In genomic region chr14:20635546-20635945, GRCm38 (mm10) we compare ENCODE assay signal across 28 mouse cellular contexts. TPM values are rescaled to one million over a fixed set of nuclear protein-coding genes. Genes with fewer than 3 reads are reported as not detected.
A peak's percentile ranks its signal among the peaks of the same experiment; 100 is the strongest.
DNase-seq lines count a peak whose midpoint lies in the region; ATAC-seq and TF ChIP-seq lines count a peak whose summit lies in the region.
"Had no signal": no experiment of that assay in that cellular context is flagged by ENCODE, and none has a peak within 500 bp of the region (broad histone marks: within the 10 kb centered on the region; RNA-seq: fewer than 3 reads in every experiment).

No protein-coding gene starts in this region.

- H3K27ac ChIP-seq in intestine, embryonic 16.5 days (ENCODE audit: low read length): no peak overlapping the region
- H3K27ac ChIP-seq in intestine, embryonic 15.5 days: no peak overlapping the region
- no peak overlapping the region for H3K27ac ChIP-seq in lung, postnatal 0 days (ENCODE audit: low read length)
- H3K27ac ChIP-seq in stomach, embryonic 16.5 days (ENCODE audit: low read length): no peak overlapping the region
- H3K27ac ChIP-seq in midbrain, embryonic 10.5 days (replicated peaks): no peak overlapping the region
- H3K27ac ChIP-seq: embryonic facial prominence, embryonic 12.5 days; embryonic facial prominence, embryonic 15.5 days; gastrocnemius, adult 2 months; heart, adult 2 months; heart, embryonic 10.5 days; hindbrain, embryonic 13.5 days had no signal

- no peaks in the 10 kb centered on the region for H3K27me3 ChIP-seq in intestine, embryonic 16.5 days (replicated peaks; ENCODE audit: control insufficient read depth, insufficient read depth, low read length)
- H3K27me3 ChIP-seq in intestine, embryonic 15.5 days (replicated peaks): no peaks in the 10 kb centered on the region
- H3K27me3 ChIP-seq in lung, postnatal 0 days (replicated peaks; ENCODE audit: insufficient read depth, low read length): no peaks in the 10 kb centered on the region
- H3K27me3 ChIP-seq in stomach, embryonic 16.5 days (ENCODE audit: control insufficient read depth, insufficient read depth, low read length): no peaks in the 10 kb centered on the region
- H3K27me3 ChIP-seq in midbrain, embryonic 10.5 days (ENCODE audit: low read depth, poor library complexity, severe bottlenecking): no peaks in the 10 kb centered on the region
- H3K27me3 ChIP-seq: embryonic facial prominence, embryonic 12.5 days; embryonic facial prominence, embryonic 15.5 days; hindbrain, embryonic 13.5 days had no signal

- no peaks in the 10 kb centered on the region for H3K9me3 ChIP-seq in intestine, embryonic 16.5 days (ENCODE audit: control insufficient read depth, low read length)
- H3K9me3 ChIP-seq in intestine, embryonic 15.5 days: no peaks in the 10 kb centered on the region
- H3K9me3 ChIP-seq in lung, postnatal 0 days (ENCODE audit: low read length): no peaks in the 10 kb centered on the region
- H3K9me3 ChIP-seq in stomach, embryonic 16.5 days (replicated peaks; ENCODE audit: control insufficient read depth, low read length): no peaks in the 10 kb centered on the region
- no peaks in the 10 kb centered on the region for H3K9me3 ChIP-seq in midbrain, embryonic 10.5 days (replicated peaks)
- H3K9me3 ChIP-seq: embryonic facial prominence, embryonic 12.5 days; embryonic facial prominence, embryonic 15.5 days; heart, embryonic 10.5 days; hindbrain, embryonic 13.5 days had no signal

- no peak for TF ChIP-seq CTCF in lung, postnatal 0 days (IDR thresholded peaks at IDR 0.05)

- no peak overlapping the region for H3K4me2 ChIP-seq in intestine, embryonic 16.5 days (ENCODE audit: low read depth, low read length)
- no peak overlapping the region for H3K4me2 ChIP-seq in intestine, embryonic 15.5 days (replicated peaks)
- no peak overlapping the region for H3K4me2 ChIP-seq in lung, postnatal 0 days (replicated peaks; ENCODE audit: low read depth, low read length)
- H3K4me2 ChIP-seq in stomach, embryonic 16.5 days (ENCODE audit: low read depth, low read length): no peak overlapping the region
- H3K4me2 ChIP-seq: embryonic facial prominence, embryonic 12.5 days; embryonic facial prominence, embryonic 15.5 days; hindbrain, embryonic 13.5 days had no signal

- peak; percentile 46 for DNase-seq in lung, postnatal 0 days (ENCODE audit: low spot score)
- DNase-seq in lung, postnatal 4 days: no peak
- peak; percentile 46 for DNase-seq in lung, postnatal 36 days
- no peak for DNase-seq in midbrain, embryonic 10.5 days (ENCODE audit: low spot score)
- no peak for DNase-seq in heart, adult 18-20 months
- DNase-seq: adrenal gland, adult 2 months; adrenal gland, postnatal 14 days; cerebellum, adult 11 months; cerebellum, adult 2 months; cerebellum, adult 9-11 months; cerebellum, postnatal 25 days; forebrain, postnatal 0 days; gastrocnemius, adult 2 months; gastrocnemius, postnatal 14 days; heart, adult 2 months had no signal

- H3K4me1 ChIP-seq in intestine, embryonic 16.5 days (ENCODE audit: control insufficient read depth, insufficient read depth, low read length): peaks cover 5% of the 10 kb centered on the region; the same call in 1 of the 2 replicates
- H3K4me1 ChIP-seq in intestine, embryonic 15.5 days (replicated peaks): 0 out of 2 replicates have a peak, but pooled peaks cover 2% of the 10 kb centered on the region
- H3K4me1 ChIP-seq in lung, postnatal 0 days (ENCODE audit: insufficient read depth, low read depth, low read length): peaks cover 2% of the 10 kb centered on the region; the same call in 1 of the 2 replicates
- H3K4me1 ChIP-seq in stomach, embryonic 16.5 days (ENCODE audit: control insufficient read depth, insufficient read depth, low read length): 0 out of 2 replicates have a peak, but pooled peaks cover 3% of the 10 kb centered on the region
- H3K4me1 ChIP-seq in midbrain, embryonic 10.5 days: peaks cover 8% of the 10 kb centered on the region

- WGBS in intestine, embryonic 16.5 days: 71% methylated on average over 2 of the region's 2 CpGs
- 77% methylated on average over 2 of the region's 2 CpGs for WGBS in intestine, embryonic 15.5 days
- WGBS in lung, postnatal 0 days: 62% methylated on average over 2 of the region's 2 CpGs
- WGBS in stomach, embryonic 16.5 days: 63% methylated on average over 2 of the region's 2 CpGs
- WGBS in midbrain, embryonic 10.5 days: 91% methylated on average over 2 of the region's 2 CpGs

- no peaks in the 10 kb centered on the region for H3K36me3 ChIP-seq in intestine, embryonic 16.5 days (ENCODE audit: control insufficient read depth, insufficient read depth, low read length)
- H3K36me3 ChIP-seq in intestine, embryonic 15.5 days: no peaks in the 10 kb centered on the region
- no peaks in the 10 kb centered on the region for H3K36me3 ChIP-seq in lung, postnatal 0 days (ENCODE audit: insufficient read depth, low read length)
- no peaks in the 10 kb centered on the region for H3K36me3 ChIP-seq in stomach, embryonic 16.5 days (ENCODE audit: control insufficient read depth, insufficient read depth, low read length)
- peaks cover 7% of the 10 kb centered on the region; the same call in 1 of the 2 replicates for H3K36me3 ChIP-seq in midbrain, embryonic 10.5 days
- H3K36me3 ChIP-seq: embryonic facial prominence, embryonic 12.5 days; embryonic facial prominence, embryonic 15.5 days; heart, embryonic 10.5 days; hindbrain, embryonic 13.5 days had no signal

- H3K4me3 ChIP-seq in intestine, embryonic 16.5 days (ENCODE audit: low read length): no peak overlapping the region
- no peak overlapping the region for H3K4me3 ChIP-seq in intestine, embryonic 15.5 days (replicated peaks)
- no peak overlapping the region for H3K4me3 ChIP-seq in lung, postnatal 0 days (ENCODE audit: low read depth, low read length)
- no peak overlapping the region for H3K4me3 ChIP-seq in stomach, embryonic 16.5 days (replicated peaks; ENCODE audit: low read length)
- no peak overlapping the region for H3K4me3 ChIP-seq in midbrain, embryonic 10.5 days
- H3K4me3 ChIP-seq: embryonic facial prominence, embryonic 12.5 days; embryonic facial prominence, embryonic 15.5 days; gastrocnemius, adult 2 months; heart, adult 2 months; heart, embryonic 10.5 days; hindbrain, embryonic 13.5 days had no signal

- ATAC-seq in intestine, embryonic 16.5 days: 0 out of 2 replicates have a peak, but pooled peaks have one; percentile 32
- ATAC-seq in intestine, embryonic 15.5 days: no peak
- ATAC-seq in lung, postnatal 0 days: peak; percentile 54
- peak; percentile 49; the same call in 1 of the 2 replicates for ATAC-seq in stomach, embryonic 16.5 days (ENCODE audit: insufficient read depth, low FRiP score)
- ATAC-seq: CD4-positive, CD25-positive, alpha-beta regulatory T cell, adult 4 months; forebrain, embryonic 14.5 days; forebrain, postnatal 0 days; hindbrain, embryonic 16.5 days had no signal

- TF ChIP-seq EP300 in lung, postnatal 0 days (IDR thresholded peaks at IDR 0.05): no peak

- H3K9ac ChIP-seq in intestine, embryonic 16.5 days (ENCODE audit: low read depth, low read length): no peak overlapping the region
- no peak overlapping the region for H3K9ac ChIP-seq in intestine, embryonic 15.5 days
- no peak overlapping the region for H3K9ac ChIP-seq in lung, postnatal 0 days (replicated peaks; ENCODE audit: low read depth)
- H3K9ac ChIP-seq in stomach, embryonic 16.5 days (ENCODE audit: low read length): no peak overlapping the region
- H3K9ac ChIP-seq: embryonic facial prominence, embryonic 12.5 days; embryonic facial prominence, embryonic 15.5 days; forebrain, postnatal 0 days; hindbrain, embryonic 13.5 days had no signal

RNA-seq across cellular contexts. Expression of gene Usp54, which starts 5.3 kb away (rescaled TPM):
- polyA plus RNA-seq in intestine, embryonic 16.5 days (2015; fragmentation: Nextera tagmentation; extraction: Ambion mirVana): 3.1 and 3.3 TPM in 2 replicates
- 3.8 and 4.4 TPM in 2 replicates for polyA plus RNA-seq in intestine, embryonic 15.5 days (2015; fragmentation: Nextera tagmentation; extraction: Ambion mirVana)
- polyA plus RNA-seq in lung, postnatal 0 days (2015; fragmentation: Nextera tagmentation; extraction: Ambion mirVana): 3.9 and 5.0 TPM in 2 replicates
- 6.4 and 7.4 TPM in 2 replicates for polyA plus RNA-seq in stomach, embryonic 16.5 days (2015; fragmentation: Nextera tagmentation; extraction: Ambion mirVana)
- polyA plus RNA-seq in midbrain, embryonic 10.5 days (2016; fragmentation: Nextera tagmentation; extraction: Ambion mirVana): 14.2 and 14.3 TPM in 2 replicates
- 10 to 100 TPM; 12.0 to 14.4 TPM for total RNA-seq in heart, adult 18-20 months (2021)

RNA-seq across cellular contexts. Expression of gene Myoz1, which starts 20.8 kb away (rescaled TPM):
- 0.26 and 0.53 TPM in 2 replicates for polyA plus RNA-seq in intestine, embryonic 16.5 days (2015; fragmentation: Nextera tagmentation; extraction: Ambion mirVana)
- 0.13 and 0.57 TPM in 2 replicates for polyA plus RNA-seq in intestine, embryonic 15.5 days (2015; fragmentation: Nextera tagmentation; extraction: Ambion mirVana)
- 0.38 and 0.40 TPM in 2 replicates for polyA plus RNA-seq in lung, postnatal 0 days (2015; fragmentation: Nextera tagmentation; extraction: Ambion mirVana)
- 1.4 and 29.8 TPM in 2 replicates for polyA plus RNA-seq in stomach, embryonic 16.5 days (2015; fragmentation: Nextera tagmentation; extraction: Ambion mirVana)
- polyA plus RNA-seq in midbrain, embryonic 10.5 days (2016; fragmentation: Nextera tagmentation; extraction: Ambion mirVana): not detected in 2 replicates
- under 1 TPM; 0.35 to 0.54 TPM for total RNA-seq in heart, adult 18-20 months (2021)
- total RNA-seq: adrenal gland, adult 2 months; adrenal gland, postnatal 14 days; common myeloid progenitor, adult 5-6 weeks; hematopoietic stem cell, adult 5-6 weeks had no signal
- polyA plus RNA-seq: adrenal gland, adult 2 months; CD4-positive, CD25-positive, alpha-beta regulatory T cell, adult 4 months; cerebellum, adult 2 months; forebrain, embryonic 11.5 days; forebrain, embryonic 14.5 days had no signal

RNA-seq across cellular contexts. Expression of gene Synpo2l, which starts 32.6 kb away (rescaled TPM):
- 0.10 and 0.20 TPM in 2 replicates for polyA plus RNA-seq in intestine, embryonic 16.5 days (2015; fragmentation: Nextera tagmentation; extraction: Ambion mirVana)
- polyA plus RNA-seq in intestine, embryonic 15.5 days (2015; fragmentation: Nextera tagmentation; extraction: Ambion mirVana): 0.13 and 0.52 TPM in 2 replicates
- 0.63 and 0.96 TPM in 2 replicates for polyA plus RNA-seq in lung, postnatal 0 days (2015; fragmentation: Nextera tagmentation; extraction: Ambion mirVana)
- polyA plus RNA-seq in stomach, embryonic 16.5 days (2015; fragmentation: Nextera tagmentation; extraction: Ambion mirVana): 0.36 and 5.1 TPM in 2 replicates
- polyA plus RNA-seq in midbrain, embryonic 10.5 days (2016; fragmentation: Nextera tagmentation; extraction: Ambion mirVana): 0.07 and 0.11 TPM in 2 replicates
- 10 to 100 TPM; 87.3 to 87.9 TPM for total RNA-seq in heart, adult 18-20 months (2021)
- total RNA-seq: hematopoietic stem cell, adult 5-6 weeks had no signal
- polyA plus RNA-seq: CD4-positive, CD25-positive, alpha-beta regulatory T cell, adult 4 months had no signal

RNA-seq across cellular contexts. Expression of gene Sec24c, which starts 38.6 kb away (rescaled TPM):
- 92.7 and 106 TPM in 2 replicates for polyA plus RNA-seq in intestine, embryonic 16.5 days (2015; fragmentation: Nextera tagmentation; extraction: Ambion mirVana)
- 82.8 and 96.2 TPM in 2 replicates for polyA plus RNA-seq in intestine, embryonic 15.5 days (2015; fragmentation: Nextera tagmentation; extraction: Ambion mirVana)
- 37.6 and 40.1 TPM in 2 replicates for polyA plus RNA-seq in lung, postnatal 0 days (2015; fragmentation: Nextera tagmentation; extraction: Ambion mirVana)
- 90.5 and 110 TPM in 2 replicates for polyA plus RNA-seq in stomach, embryonic 16.5 days (2015; fragmentation: Nextera tagmentation; extraction: Ambion mirVana)
- 103 and 114 TPM in 2 replicates for polyA plus RNA-seq in midbrain, embryonic 10.5 days (2016; fragmentation: Nextera tagmentation; extraction: Ambion mirVana)
- total RNA-seq in heart, adult 18-20 months (2021): 10 to 100 TPM; 95.8 to 97.9 TPM

RNA-seq across cellular contexts. Expression of gene Fut11, which starts 59.2 kb away (rescaled TPM):
- polyA plus RNA-seq in intestine, embryonic 16.5 days (2015; fragmentation: Nextera tagmentation; extraction: Ambion mirVana): 15.0 and 16.0 TPM in 2 replicates
- polyA plus RNA-seq in intestine, embryonic 15.5 days (2015; fragmentation: Nextera tagmentation; extraction: Ambion mirVana): 21.2 and 22.8 TPM in 2 replicates
- polyA plus RNA-seq in lung, postnatal 0 days (2015; fragmentation: Nextera tagmentation; extraction: Ambion mirVana): 24.2 and 26.3 TPM in 2 replicates
- 18.3 and 19.3 TPM in 2 replicates for polyA plus RNA-seq in stomach, embryonic 16.5 days (2015; fragmentation: Nextera tagmentation; extraction: Ambion mirVana)
- polyA plus RNA-seq in midbrain, embryonic 10.5 days (2016; fragmentation: Nextera tagmentation; extraction: Ambion mirVana): 18.3 and 21.4 TPM in 2 replicates
- total RNA-seq in heart, adult 18-20 months (2021): 1 to 10 TPM; 4.6 to 6.1 TPM

Comparison
In these comparisons a context has a peak if more than half of its experiments do, and no peak if none do; other contexts are left out.
1. DNase-seq: peak in lung, postnatal 0 days (single experiment) and lung, postnatal 36 days (single experiment); none in lung, postnatal 4 days (0 of 2), midbrain, embryonic 10.5 days (single experiment) and heart, adult 18-20 months (0 of 2).